Comparison of ENCODE assay signal across 26 mouse cellular contexts in genomic region chr3:87538034-87538433, GRCm38 (mm10). TPM values are rescaled to one million over a fixed set of nuclear protein-coding genes. Genes with fewer than 3 reads are reported as not detected.
DNase-seq lines count a peak whose midpoint lies in the region; ATAC-seq and TF ChIP-seq lines count a peak whose summit lies in the region.
"Had no signal": no experiment of that assay in that cellular context is flagged by ENCODE, and none has a peak within 500 bp of the region (broad histone marks: within the 10 kb centered on the region; RNA-seq: fewer than 3 reads in every experiment).

No protein-coding gene starts in this region.

- no peak for ATAC-seq in heart, embryonic 14.5 days (ENCODE audit: insufficient number of reproducible peaks, insufficient read depth, low FRiP score, low read depth)
- ATAC-seq in CD4-positive, CD25-positive, alpha-beta regulatory T cell, adult 4 months, result peak; percentile 81
- ATAC-seq in activated CD4-positive, CD25-positive, alpha-beta regulatory T cell, adult 4 months, result peak; percentile 67
- ATAC-seq: forebrain, embryonic 16.5 days; intestine, embryonic 15.5 days had no signal

- no peak overlapping the region for H3K4me3 ChIP-seq in cerebellum, adult 2 months (replicated peaks; ENCODE audit: insufficient read depth, low read depth, low read length)
- no peak overlapping the region for H3K4me3 ChIP-seq in heart, embryonic 14.5 days (ENCODE audit: control insufficient read depth in 1 of 2, insufficient read depth in 1 of 2, low read depth in 1 of 2, low read length in 2 of 2)
- H3K4me3 ChIP-seq: forebrain, embryonic 10.5 days; heart, adult 2 months; intestine, embryonic 15.5 days; left cerebral cortex, adult 2 months; limb, embryonic 15.5 days; liver, embryonic 15.5 days; lung, embryonic 15.5 days; neural tube, embryonic 12.5 days had no signal

- no peak overlapping the region for H3K9ac ChIP-seq in heart, embryonic 14.5 days (ENCODE audit: low read length)
- H3K9ac ChIP-seq: hindbrain, embryonic 14.5 days; intestine, embryonic 15.5 days; limb, embryonic 15.5 days; liver, embryonic 15.5 days; lung, embryonic 15.5 days; neural tube, embryonic 12.5 days had no signal

- no peak for TF ChIP-seq CTCF in cerebellum, adult 2 months (IDR thresholded peaks at IDR 0.05; ENCODE audit: borderline replicate concordance, insufficient read depth, low read depth, low read length)

- peak overlapping the region; percentile 18; the same call in 1 of the 2 replicates for H3K4me2 ChIP-seq in heart, embryonic 14.5 days (ENCODE audit: low read length)
- H3K4me2 ChIP-seq: hindbrain, embryonic 14.5 days; intestine, embryonic 15.5 days; limb, embryonic 15.5 days; liver, embryonic 15.5 days; lung, embryonic 15.5 days; neural tube, embryonic 12.5 days had no signal

- no peak overlapping the region for H3K27ac ChIP-seq in cerebellum, adult 2 months (ENCODE audit: insufficient read depth, low read length)
- H3K27ac ChIP-seq in heart, embryonic 14.5 days (replicated peaks in 1 of 2; ENCODE audit: control insufficient read depth in 1 of 2, insufficient read depth in 1 of 2, low read depth in 2 of 2, low read length in 2 of 2), result no peak overlapping the region
- H3K27ac ChIP-seq: forebrain, embryonic 10.5 days; heart, adult 2 months; hindbrain, embryonic 14.5 days; intestine, embryonic 15.5 days; left cerebral cortex, adult 2 months; limb, embryonic 15.5 days; liver, embryonic 15.5 days; lung, embryonic 15.5 days; neural tube, embryonic 12.5 days had no signal

- peak; percentile 29 to 62 for DNase-seq in cerebellum, adult 2 months
- DNase-seq in cerebellum, postnatal 10 days, result no peak
- DNase-seq in heart, adult 18-20 months, result no peak
- DNase-seq in adrenal gland, adult 18-20 months (ENCODE audit: low spot score in 2 of 2), result no peak
- no peak for DNase-seq in natural killer cell, adult 2 months (ENCODE audit: low spot score in 2 of 2)
- DNase-seq: adrenal gland, postnatal 10 days; cerebellum, adult 9-11 months; gastrocnemius, postnatal 10 days; heart, adult 2 months; kidney, adult 8-10 months; kidney, postnatal 10 days; left cerebral cortex, postnatal 4 days; lung, postnatal 4 days; midbrain, embryonic 14.5 days had no signal

- 76% methylated on average over 10 of the region's 10 CpGs for WGBS in cerebellum, adult 2 months
- 46% methylated on average over 10 of the region's 10 CpGs for WGBS in heart, embryonic 14.5 days

- H3K4me1 ChIP-seq in cerebellum, adult 2 months (ENCODE audit: control insufficient read depth, insufficient read depth, low read length), result peaks cover 11% of the 10 kb centered on the region
- H3K4me1 ChIP-seq in heart, embryonic 14.5 days (ENCODE audit: control insufficient read depth in 2 of 2, insufficient read depth in 2 of 2, low read length in 2 of 2), result peaks cover 45 to 51% of the 10 kb centered on the region in 2 experiments
- H3K4me1 ChIP-seq: lung, embryonic 15.5 days had no signal

- TF ChIP-seq POLR2A in cerebellum, adult 2 months (IDR thresholded peaks at IDR 0.05; ENCODE audit: borderline replicate concordance, insufficient read depth, low read length), result no peak

- no peaks in the 10 kb centered on the region for H3K27me3 ChIP-seq in cerebellum, adult 2 months (ENCODE audit: control insufficient read depth, insufficient read depth, low read length)
- no peaks in the 10 kb centered on the region for H3K27me3 ChIP-seq in heart, embryonic 14.5 days (ENCODE audit: control insufficient read depth, insufficient read depth, low read length)
- H3K27me3 ChIP-seq: intestine, embryonic 15.5 days; limb, embryonic 15.5 days; liver, embryonic 15.5 days; lung, embryonic 15.5 days; neural tube, embryonic 12.5 days had no signal

- peaks cover 60% of the 10 kb centered on the region for H3K36me3 ChIP-seq in heart, embryonic 14.5 days (ENCODE audit: control insufficient read depth, insufficient read depth, low read length)

- H3K9me3 ChIP-seq in heart, embryonic 14.5 days (ENCODE audit: control insufficient read depth, low read length), result no peaks in the 10 kb centered on the region
- H3K9me3 ChIP-seq: forebrain, embryonic 10.5 days; intestine, embryonic 15.5 days; limb, embryonic 15.5 days; liver, embryonic 15.5 days; lung, embryonic 15.5 days; neural tube, embryonic 12.5 days had no signal

RNA-seq across cellular contexts. Expression of gene Etv3, which starts 12.8 kb away (rescaled TPM):
- polyA plus RNA-seq in cerebellum, adult 2 months (2012; rRNA removed), result 17.3 and 18.3 TPM in 2 replicates
- 7.3 and 9.3 TPM in 2 replicates for polyA plus RNA-seq in heart, embryonic 14.5 days (2014; fragmentation: Nextera tagmentation; extraction: Ambion mirVana)
- 10 to 100 TPM; 18.6 to 20.9 TPM for total RNA-seq in heart, adult 18-20 months (2021)
- polyA plus RNA-seq in CD4-positive, CD25-positive, alpha-beta regulatory T cell, adult 4 months (2017; shearing (Covaris generic)), result 10 to 100 TPM; 24.6 to 37.8 TPM
- polyA plus RNA-seq in activated CD4-positive, CD25-positive, alpha-beta regulatory T cell, adult 4 months (2017; shearing (Covaris generic)), result 10 to 100 TPM; 17.7 to 23.4 TPM
- total RNA-seq in adrenal gland, adult 18-20 months (2021), result 10 to 100 TPM; 21.1 to 27.1 TPM

Comparison
In these comparisons a context has a peak if more than half of its experiments do, and no peak if none do; other contexts are left out.
1. DNase-seq: peak in cerebellum, adult 2 months (2 of 2); none in cerebellum, postnatal 10 days (0 of 2), heart, adult 18-20 months (0 of 2), adrenal gland, adult 18-20 months (0 of 2) and natural killer cell, adult 2 months (0 of 2).